Mouse (Mus musculus) adrenal gland, postnatal 4 days (tissue): ENCODE measurements around the gene 1110032F04Rik. TPM values are rescaled to one million over a fixed set of nuclear protein-coding genes. Genes with fewer than 3 reads are reported as not detected.
A peak's percentile ranks its signal among the peaks of the same experiment; 100 is the strongest.
"Not testable (repeated sequence)": the region's sequence is repeated elsewhere in the genome, so short reads cannot be mapped to it uniquely, and the experiment has no call there.

Experiments
- DNase-seq, 2 experiments: peaks; one replicate each; pipeline ENCODE4 v3.0.0; 2021 to 2022; ENCODE audit warnings: low spot score in 2 of 2, mixed read lengths in 2 of 2
- long read RNA-seq, 2 experiments: library from polyadenylated mRNA; stranded (forward); transcript quantifications; one replicate each; pipeline ENCODE4 v2.0.0; 2021
- total RNA-seq, 2 experiments: library from RNA; stranded (reverse); gene quantifications; 2 replicates each; pipeline ENCODE4 v1.2.3; 2021

The 1110032F04Rik gene
- total RNA-seq, result 1 to 10 TPM in 1 of 2 experiments, under 1 TPM in 1; 0.40 to 1.1 TPM
- long read RNA-seq, experiment 1, result 0 reads
- long read RNA-seq, experiment 2, result 0 reads

- peak in 1 of 2 experiments; percentile 16 for DNase-seq
Observed at GRCm38 (mm10) chr3:68869211-68869690, at the start of gene 1110032F04Rik. Gene 1110032F04Rik (plus strand): TSS chr3:68869586.

GRCm38 (mm10) chr3:68821406-68821805 lies 48.0 kb upstream of the 1110032F04Rik start:
- DNase-seq, result no peak

- no peak for DNase-seq
Observed at GRCm38 (mm10) chr3:68821926-68822341, 47.5 kb upstream of the 1110032F04Rik start.

GRCm38 (mm10) chr3:68823876-68824764 lies 45.3 kb upstream of the 1110032F04Rik start:
- no peak for DNase-seq

GRCm38 (mm10) chr3:68824765-68825090 lies 44.7 kb upstream of the 1110032F04Rik start:
- DNase-seq, result no peak

GRCm38 (mm10) chr3:68825151-68825550 lies 44.2 kb upstream of the 1110032F04Rik start:
- DNase-seq, result no peak

GRCm38 (mm10) chr3:68827671-68828070 lies 41.7 kb upstream of the 1110032F04Rik start:
- DNase-seq, result no peak

- DNase-seq, result no peak
Observed at GRCm38 (mm10) chr3:68829944-68830343, 39.4 kb upstream of the 1110032F04Rik start.

- DNase-seq, result no peak
Observed at GRCm38 (mm10) chr3:68836857-68837499, 32.4 kb upstream of the 1110032F04Rik start.

GRCm38 (mm10) chr3:68840206-68840605 lies 29.2 kb upstream of the 1110032F04Rik start:
- no peak for DNase-seq

GRCm38 (mm10) chr3:68844025-68844424 lies 25.4 kb upstream of the 1110032F04Rik start:
- no peak for DNase-seq

GRCm38 (mm10) chr3:68848323-68848722 lies 21.1 kb upstream of the 1110032F04Rik start:
- DNase-seq, result no peak

- DNase-seq, result no peak
Observed at GRCm38 (mm10) chr3:68852414-68852813, 17.0 kb upstream of the 1110032F04Rik start.

GRCm38 (mm10) chr3:68869691-68870567 lies 543 bp downstream of the 1110032F04Rik start:
- DNase-seq, result peak in 1 of 2 experiments; percentile 4

GRCm38 (mm10) chr3:68870568-68870950 lies 1.2 kb downstream of the 1110032F04Rik start:
- no peak for DNase-seq

- no peak for DNase-seq
Observed at GRCm38 (mm10) chr3:68874079-68874478, 4.7 kb downstream of the 1110032F04Rik start.

GRCm38 (mm10) chr3:68886845-68887244 lies 17.5 kb downstream of the 1110032F04Rik start:
- DNase-seq, result no peak

- no peak for DNase-seq
Observed at GRCm38 (mm10) chr3:68895426-68895825, 26.0 kb downstream of the 1110032F04Rik start.

- no peak for DNase-seq
Observed at GRCm38 (mm10) chr3:68897154-68897553, 27.8 kb downstream of the 1110032F04Rik start.

GRCm38 (mm10) chr3:68902636-68903035 lies 33.2 kb downstream of the 1110032F04Rik start:
- not testable (repeated sequence) for DNase-seq
